Mouse (Mus musculus): ENCODE results near the gene Mdm4. TPM values are rescaled to one million over a fixed set of nuclear protein-coding genes. Genes with fewer than 3 reads are reported as not detected.
A peak's percentile ranks its signal among the peaks of the same experiment; 100 is the strongest.

Mdm4 gene
- 33.2 and 41.5 TPM in 2 replicates for polyA plus RNA-seq (2014; fragmentation: Nextera tagmentation; extraction: Ambion mirVana)

GRCm38 (mm10) chr1:133030461-133030860 lies at the start of gene Mdm4:
TSS of gene Mdm4 (minus strand) at chr1:133030561.
- no peak within 1 kb of the TSS for H3K4me3 ChIP-seq (ENCODE audit: low read depth, low read length)
- no peaks in the 10 kb centered on the region for H3K9me3 ChIP-seq (ENCODE audit: control insufficient read depth, low read length)
- DNase-seq (ENCODE audit: low spot score) (no peak), ATAC-seq (ENCODE audit: insufficient number of reproducible peaks, low FRiP score, low TSS enrichment, low read depth) (no peak)
- no peaks in the 10 kb centered on the region for H3K36me3 ChIP-seq (ENCODE audit: control insufficient read depth, insufficient read depth, low read length)
- H3K27ac ChIP-seq (replicated peaks; ENCODE audit: low read depth, low read length) = no peak within 1 kb of the TSS
- WGBS = 93% methylated on average over 5 of the region's 5 CpGs
- no peaks in the 10 kb centered on the region for H3K27me3 ChIP-seq (ENCODE audit: control insufficient read depth, insufficient read depth, low read length)
- H3K9ac ChIP-seq (ENCODE audit: low read length) = no peak within 1 kb of the TSS
- no peak within 1 kb of the TSS for H3K4me2 ChIP-seq (ENCODE audit: low read depth, severe bottlenecking)
- H3K4me1 ChIP-seq (ENCODE audit: control insufficient read depth, insufficient read depth, low read length) = no peaks in the 10 kb centered on the region

GRCm38 (mm10) chr1:133080079-133080561 lies 49.8 kb upstream of the Mdm4 start:
- peaks cover 12% of the 10 kb centered on the region for H3K4me1 ChIP-seq (ENCODE audit: control insufficient read depth, insufficient read depth, low read length)
- H3K36me3 ChIP-seq (ENCODE audit: control insufficient read depth, insufficient read depth, low read length) = 0 out of 2 replicates have a peak, but pooled peaks cover 2% of the 10 kb centered on the region
- WGBS = 38% methylated on average over 8 of the region's 9 CpGs
- DNase-seq (ENCODE audit: low spot score) = no peak
- no peak overlapping the region for H3K27ac ChIP-seq (replicated peaks; ENCODE audit: low read depth, low read length)
- H3K27me3 ChIP-seq (ENCODE audit: control insufficient read depth, insufficient read depth, low read length) = no peaks in the 10 kb centered on the region
- H3K9me3 ChIP-seq (ENCODE audit: control insufficient read depth, low read length) = no peaks in the 10 kb centered on the region
- no peak overlapping the region for H3K4me2 ChIP-seq (ENCODE audit: low read depth, severe bottlenecking)
- no peak overlapping the region for H3K4me3 ChIP-seq (ENCODE audit: low read depth, low read length)
- H3K9ac ChIP-seq (ENCODE audit: low read length) = no peak overlapping the region
- no peak for ATAC-seq (ENCODE audit: insufficient number of reproducible peaks, low FRiP score, low TSS enrichment, low read depth)

- 0 out of 2 replicates have a peak, but pooled peaks cover 2% of the 10 kb centered on the region for H3K36me3 ChIP-seq (ENCODE audit: control insufficient read depth, insufficient read depth, low read length)
- ATAC-seq (ENCODE audit: insufficient number of reproducible peaks, low FRiP score, low TSS enrichment, low read depth) (no peak), DNase-seq (ENCODE audit: low spot score) (no peak)
- 79% methylated on average over 7 of the region's 7 CpGs for WGBS
- no peak overlapping the region for H3K4me3 ChIP-seq (ENCODE audit: low read depth, low read length)
- no peaks in the 10 kb centered on the region for H3K9me3 ChIP-seq (ENCODE audit: control insufficient read depth, low read length)
- H3K4me1 ChIP-seq (ENCODE audit: control insufficient read depth, insufficient read depth, low read length) = peaks cover 12% of the 10 kb centered on the region
- H3K4me2 ChIP-seq (ENCODE audit: low read depth, severe bottlenecking) = no peak overlapping the region
- no peaks in the 10 kb centered on the region for H3K27me3 ChIP-seq (ENCODE audit: control insufficient read depth, insufficient read depth, low read length)
- H3K27ac ChIP-seq (replicated peaks; ENCODE audit: low read depth, low read length) = no peak overlapping the region
- no peak overlapping the region for H3K9ac ChIP-seq (ENCODE audit: low read length)
These were observed 49.1 kb upstream of the Mdm4 start for GRCm38 (mm10) chr1:133079509-133079908.

DNA sequence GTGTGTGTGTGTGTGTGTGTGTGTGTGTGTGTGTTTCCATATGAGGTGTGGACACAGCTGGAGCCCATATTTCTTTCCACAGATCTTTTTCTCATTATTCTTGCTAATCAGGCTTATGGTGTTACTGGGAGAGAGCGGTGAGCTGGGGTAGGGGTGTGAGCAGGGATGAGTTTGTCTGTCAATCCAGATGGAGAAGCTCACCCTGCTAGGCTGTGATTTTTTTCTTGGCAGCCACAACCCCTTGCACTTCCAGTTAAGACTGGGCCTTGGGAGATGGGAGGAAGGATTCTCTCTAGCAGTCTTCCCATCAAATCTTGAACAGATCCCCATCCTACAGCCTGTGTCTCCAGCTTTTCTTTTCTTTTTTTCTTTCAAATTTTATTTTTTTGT lies 48.0 kb upstream of the Mdm4 start:
- no peak overlapping the region for H3K27ac ChIP-seq (replicated peaks; ENCODE audit: low read depth, low read length)
- H3K4me1 ChIP-seq (ENCODE audit: control insufficient read depth, insufficient read depth, low read length) = peaks cover 14% of the 10 kb centered on the region
- no peak overlapping the region for H3K9ac ChIP-seq (ENCODE audit: low read length)
- no peaks in the 10 kb centered on the region for H3K9me3 ChIP-seq (ENCODE audit: control insufficient read depth, low read length)
- H3K4me2 ChIP-seq (ENCODE audit: low read depth, severe bottlenecking) = no peak overlapping the region
- DNase-seq (ENCODE audit: low spot score) (no peak), ATAC-seq (ENCODE audit: insufficient number of reproducible peaks, low FRiP score, low TSS enrichment, low read depth) (no peak)
- 0 out of 2 replicates have a peak, but pooled peaks cover 2% of the 10 kb centered on the region for H3K36me3 ChIP-seq (ENCODE audit: control insufficient read depth, insufficient read depth, low read length)
- 60% methylated on average over 1 of the region's 1 CpGs for WGBS
- H3K27me3 ChIP-seq (ENCODE audit: control insufficient read depth, insufficient read depth, low read length) = no peaks in the 10 kb centered on the region
- H3K4me3 ChIP-seq (ENCODE audit: low read depth, low read length) = no peak overlapping the region

DNA sequence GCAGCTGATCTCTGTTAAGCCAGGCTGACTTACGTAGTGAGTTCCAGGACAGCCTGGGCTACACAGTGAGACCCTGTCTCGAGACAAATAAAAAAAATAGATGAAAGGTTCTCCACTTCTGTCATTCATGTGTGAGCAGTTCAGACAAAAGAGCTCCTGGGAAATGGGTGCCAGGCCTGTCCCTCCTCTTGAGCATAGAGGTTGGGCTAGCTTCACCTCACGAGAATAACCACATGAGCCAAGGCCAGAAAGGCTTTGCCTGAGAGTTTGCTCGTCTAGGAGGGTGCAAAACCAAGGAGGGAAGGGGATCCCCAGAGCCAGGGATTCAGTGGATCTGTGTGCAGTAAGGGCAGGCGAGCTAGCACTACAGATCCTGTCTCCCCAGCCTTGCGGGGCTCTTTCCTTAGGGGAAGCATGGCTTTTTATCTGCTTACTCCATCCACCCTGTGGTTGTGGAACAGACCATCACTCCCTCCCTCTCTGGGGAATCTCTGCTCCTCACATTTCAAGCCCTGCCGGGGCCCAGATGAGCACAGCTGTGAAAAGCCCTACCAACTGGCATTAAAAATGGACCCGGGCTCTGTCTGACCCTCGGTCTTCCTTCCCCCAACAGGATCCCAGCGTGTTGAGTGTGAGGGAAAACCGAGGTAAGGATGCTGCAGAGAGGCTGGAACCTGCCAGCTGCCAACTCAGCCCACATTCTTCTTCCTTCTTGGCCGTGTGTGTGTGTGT lies 47.4 kb upstream of the Mdm4 start:
- Histone ChIP-seq H3K4me1 (ENCODE audit: control insufficient read depth, insufficient read depth, low read length) (peaks cover 14% of the 10 kb centered on the region), H3K27ac (replicated peaks; ENCODE audit: low read depth, low read length) (peak overlapping the region; percentile 36; the same call in 1 of the 2 replicates), H3K9me3 (ENCODE audit: control insufficient read depth, low read length) (no peaks in the 10 kb centered on the region), H3K4me3 (ENCODE audit: low read depth, low read length) (no peak overlapping the region), H3K4me2 (ENCODE audit: low read depth, severe bottlenecking) (no peak overlapping the region), H3K9ac (ENCODE audit: low read length) (no peak overlapping the region), H3K36me3 (ENCODE audit: control insufficient read depth, insufficient read depth, low read length) (no peaks in the 10 kb centered on the region), H3K27me3 (ENCODE audit: control insufficient read depth, insufficient read depth, low read length) (no peaks in the 10 kb centered on the region)
- ATAC-seq (ENCODE audit: insufficient number of reproducible peaks, low FRiP score, low TSS enrichment, low read depth) = no peak
- WGBS = 44% methylated on average over 12 of the region's 12 CpGs
- no peak for DNase-seq (ENCODE audit: low spot score)

DNA sequence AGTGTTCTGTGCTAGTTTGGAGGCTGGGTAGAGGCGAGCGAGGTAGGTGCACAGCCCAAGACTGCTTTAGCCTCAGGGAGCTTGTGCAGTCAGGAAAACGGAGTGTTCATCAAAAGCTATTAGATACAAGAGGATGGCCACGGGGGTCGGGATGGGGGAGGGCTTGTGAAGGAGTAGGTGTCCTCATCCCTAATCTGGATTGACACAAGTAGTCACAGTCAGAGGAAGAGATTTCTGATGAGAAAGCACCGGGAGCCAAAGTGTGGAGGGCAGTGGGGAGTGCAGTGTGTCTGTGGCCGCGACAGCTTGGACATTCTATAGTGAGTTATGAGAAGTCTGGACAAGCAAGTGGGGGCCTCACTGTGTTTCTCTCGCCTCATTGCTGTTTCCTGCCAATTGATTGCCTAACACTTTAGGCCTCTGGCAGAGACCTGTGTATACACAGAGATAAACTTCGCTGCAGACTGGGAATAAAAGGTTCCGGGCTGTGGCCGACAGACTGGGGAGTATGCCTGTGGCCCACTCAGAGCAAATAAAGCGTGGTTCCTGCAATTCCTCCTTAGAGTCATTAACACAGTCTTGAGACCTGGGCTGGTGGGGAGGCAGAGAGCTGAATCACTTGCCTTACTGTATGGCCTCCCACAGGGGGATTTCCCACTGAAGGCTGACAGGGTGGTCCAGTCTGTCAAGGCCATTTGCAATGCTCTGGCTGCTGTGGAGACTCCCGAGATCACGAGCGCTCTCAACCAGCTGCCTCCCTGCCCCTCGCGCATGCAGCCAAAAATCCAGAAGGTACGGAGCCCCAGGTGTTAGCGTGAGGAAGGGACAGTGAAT lies 46.5 kb upstream of the Mdm4 start:
- DNase-seq (ENCODE audit: low spot score) (no peak), ATAC-seq (ENCODE audit: insufficient number of reproducible peaks, low FRiP score, low TSS enrichment, low read depth) (no peak)
- H3K4me2 ChIP-seq (ENCODE audit: low read depth, severe bottlenecking) = no peak overlapping the region; the same call in 1 of the 2 replicates
- H3K9me3 ChIP-seq (ENCODE audit: control insufficient read depth, low read length) = no peaks in the 10 kb centered on the region
- H3K9ac ChIP-seq (ENCODE audit: low read length) = no peak overlapping the region
- H3K27me3 ChIP-seq (ENCODE audit: control insufficient read depth, insufficient read depth, low read length) = no peaks in the 10 kb centered on the region
- H3K27ac ChIP-seq (replicated peaks; ENCODE audit: low read depth, low read length) = no peak overlapping the region
- H3K4me1 ChIP-seq (ENCODE audit: control insufficient read depth, insufficient read depth, low read length) = peaks cover 16% of the 10 kb centered on the region
- no peak overlapping the region for H3K4me3 ChIP-seq (ENCODE audit: low read depth, low read length)
- H3K36me3 ChIP-seq (ENCODE audit: control insufficient read depth, insufficient read depth, low read length) = no peaks in the 10 kb centered on the region
- WGBS = 48% methylated on average over 20 of the region's 20 CpGs

GRCm38 (mm10) chr1:133075651-133076400 lies 45.5 kb upstream of the Mdm4 start:
- H3K27ac ChIP-seq (replicated peaks; ENCODE audit: low read depth, low read length) = no peak overlapping the region
- H3K36me3 ChIP-seq (ENCODE audit: control insufficient read depth, insufficient read depth, low read length) = no peaks in the 10 kb centered on the region
- no peak overlapping the region for H3K9ac ChIP-seq (ENCODE audit: low read length)
- H3K4me3 ChIP-seq (ENCODE audit: low read depth, low read length) = no peak overlapping the region
- H3K9me3 ChIP-seq (ENCODE audit: control insufficient read depth, low read length) = no peaks in the 10 kb centered on the region
- 68% methylated on average over 6 of the region's 6 CpGs for WGBS
- H3K4me2 ChIP-seq (ENCODE audit: low read depth, severe bottlenecking) = no peak overlapping the region
- ATAC-seq (ENCODE audit: insufficient number of reproducible peaks, low FRiP score, low TSS enrichment, low read depth) (no peak), DNase-seq (ENCODE audit: low spot score) (no peak)
- no peaks in the 10 kb centered on the region for H3K27me3 ChIP-seq (ENCODE audit: control insufficient read depth, insufficient read depth, low read length)
- H3K4me1 ChIP-seq (ENCODE audit: control insufficient read depth, insufficient read depth, low read length) = peaks cover 17% of the 10 kb centered on the region

DNA sequence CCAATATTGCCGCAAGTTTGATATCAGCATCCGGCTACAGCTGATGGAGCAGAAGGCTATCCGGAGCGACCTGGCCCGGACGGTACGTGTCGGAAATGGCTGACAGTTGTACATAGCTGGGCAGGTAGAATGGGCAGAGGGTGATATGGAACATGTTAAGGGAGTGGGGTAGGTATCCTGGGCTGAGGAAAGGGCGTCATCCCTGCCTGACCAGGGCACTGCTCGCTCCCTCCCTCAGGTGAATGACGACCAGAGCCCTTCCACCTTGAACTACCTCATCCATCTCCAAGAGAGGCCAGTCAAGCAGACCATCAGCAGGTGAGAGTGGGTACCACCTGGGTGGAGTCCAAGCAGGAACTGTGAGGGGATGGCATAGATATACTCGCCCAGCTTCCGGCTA lies 44.2 kb upstream of the Mdm4 start:
- ATAC-seq (ENCODE audit: insufficient number of reproducible peaks, low FRiP score, low TSS enrichment, low read depth) = no peak
- Histone ChIP-seq H3K27me3 (ENCODE audit: control insufficient read depth, insufficient read depth, low read length) (no peaks in the 10 kb centered on the region), H3K4me1 (ENCODE audit: control insufficient read depth, insufficient read depth, low read length) (peaks cover 17% of the 10 kb centered on the region), H3K4me2 (ENCODE audit: low read depth, severe bottlenecking) (no peak overlapping the region), H3K9me3 (ENCODE audit: control insufficient read depth, low read length) (no peaks in the 10 kb centered on the region), H3K27ac (replicated peaks; ENCODE audit: low read depth, low read length) (no peak overlapping the region), H3K4me3 (ENCODE audit: low read depth, low read length) (no peak overlapping the region), H3K36me3 (ENCODE audit: control insufficient read depth, insufficient read depth, low read length) (no peaks in the 10 kb centered on the region), H3K9ac (ENCODE audit: low read length) (no peak overlapping the region)
- no peak for DNase-seq (ENCODE audit: low spot score)
- 90% methylated on average over 13 of the region's 13 CpGs for WGBS
